Mouse (Mus musculus): ENCODE data around the gene Mob2. TPM values are rescaled to one million over a fixed set of nuclear protein-coding genes. Genes with fewer than 3 reads are reported as not detected.
A peak's percentile ranks its signal among the peaks of the same experiment; 100 is the strongest.

Gene Mob2
- 10 to 100 TPM; 45.2 to 53.5 (median 46.9) TPM for total RNA-seq (2022)

- DNase-seq (ENCODE audit: low spot score), result peak; percentile 89
Observed at GRCm38 (mm10) chr7:142060931-142061565, at the start of gene Mob2. Gene Mob2 (minus strand): TSS chr7:142061065.

GRCm38 (mm10) chr7:142104747-142105146, 43.9 kb upstream of the Mob2 start:
- DNase-seq (ENCODE audit: low spot score), result no peak

GRCm38 (mm10) chr7:142097776-142098175, 36.9 kb upstream of the Mob2 start:
- peak; percentile 72 for DNase-seq (ENCODE audit: low spot score)

DNA sequence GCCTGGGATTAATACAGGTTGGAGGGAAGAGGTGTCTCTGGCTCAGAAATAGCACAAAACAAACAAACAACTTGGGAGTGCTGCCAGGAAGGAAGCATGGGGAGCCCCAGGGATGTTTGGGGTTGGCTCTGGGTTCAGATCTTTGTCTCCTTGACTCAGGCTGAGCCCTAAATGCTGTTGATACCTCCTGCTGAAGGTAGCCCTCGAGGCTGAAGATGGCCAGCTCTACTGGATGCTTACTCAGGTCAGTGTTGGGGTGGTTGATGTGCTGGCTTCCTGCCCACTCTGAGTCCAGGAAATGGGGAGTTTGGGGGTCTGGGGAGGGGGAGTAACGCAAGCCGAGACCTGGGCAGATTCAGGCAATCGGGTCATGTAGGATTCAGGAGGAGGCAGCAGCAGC, 35.8 kb upstream of the Mob2 start:
- DNase-seq (ENCODE audit: low spot score), result no peak

- DNase-seq (ENCODE audit: low spot score), result peak; percentile 93
Observed at GRCm38 (mm10) chr7:142095183-142095931, 34.5 kb upstream of the Mob2 start, which contains the start of gene Dusp8. Gene Dusp8 (minus strand): TSS chr7:142095843.

GRCm38 (mm10) chr7:142094301-142095143, 33.7 kb upstream of the Mob2 start:
- no peak for DNase-seq (ENCODE audit: low spot score)

DNA sequence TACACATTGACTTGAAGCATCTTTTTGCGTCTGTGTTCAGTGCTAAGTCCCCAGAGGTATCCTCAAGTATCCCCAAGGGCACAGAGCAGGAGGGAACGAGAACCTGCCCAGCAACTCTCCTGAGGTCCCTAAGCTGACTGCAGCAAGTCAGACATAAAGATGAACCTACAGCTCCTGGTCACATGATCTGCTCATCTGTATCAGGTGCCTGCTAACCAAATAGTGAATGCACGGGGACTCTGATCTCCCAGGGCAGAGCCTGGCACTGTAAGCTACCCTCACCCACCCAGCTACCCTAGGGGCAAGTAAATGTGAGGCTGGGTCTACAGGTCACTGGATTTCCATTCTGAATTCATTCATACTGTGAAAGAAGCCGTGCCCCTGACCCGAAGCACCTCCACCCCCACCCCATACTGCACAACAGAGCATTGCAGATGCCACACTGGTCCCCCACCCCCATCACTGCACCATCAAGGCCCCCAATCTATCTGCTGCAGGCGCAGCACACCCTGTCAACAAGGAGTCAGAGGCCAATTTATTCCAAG, 32.9 kb upstream of the Mob2 start:
- no peak for DNase-seq (ENCODE audit: low spot score)

GRCm38 (mm10) chr7:142092991-142093390, 32.1 kb upstream of the Mob2 start:
- DNase-seq (ENCODE audit: low spot score), result no peak

DNA sequence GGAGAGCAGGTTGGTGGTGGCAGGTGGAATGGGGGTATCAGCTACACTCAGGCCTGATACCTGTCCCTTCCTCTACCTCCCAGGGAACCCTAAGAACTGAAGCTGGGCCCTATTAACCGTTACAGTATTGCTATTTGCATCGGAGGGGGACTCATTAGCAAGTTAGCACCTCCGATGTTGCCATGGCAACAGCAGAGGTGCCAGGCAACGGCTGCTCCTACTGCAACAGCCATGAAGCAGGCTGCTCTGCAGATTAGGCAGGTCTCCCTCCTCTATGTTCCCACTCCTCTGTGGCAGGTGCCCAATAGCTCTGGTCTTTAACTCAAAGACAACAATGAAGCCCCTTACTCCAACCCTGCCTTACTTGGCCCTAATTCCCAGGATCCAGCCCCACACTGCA, 31.0 kb upstream of the Mob2 start:
- DNase-seq (ENCODE audit: low spot score), result no peak

GRCm38 (mm10) chr7:142089648-142090447, 29.0 kb upstream of the Mob2 start:
- DNase-seq (ENCODE audit: low spot score), result no peak

DNA sequence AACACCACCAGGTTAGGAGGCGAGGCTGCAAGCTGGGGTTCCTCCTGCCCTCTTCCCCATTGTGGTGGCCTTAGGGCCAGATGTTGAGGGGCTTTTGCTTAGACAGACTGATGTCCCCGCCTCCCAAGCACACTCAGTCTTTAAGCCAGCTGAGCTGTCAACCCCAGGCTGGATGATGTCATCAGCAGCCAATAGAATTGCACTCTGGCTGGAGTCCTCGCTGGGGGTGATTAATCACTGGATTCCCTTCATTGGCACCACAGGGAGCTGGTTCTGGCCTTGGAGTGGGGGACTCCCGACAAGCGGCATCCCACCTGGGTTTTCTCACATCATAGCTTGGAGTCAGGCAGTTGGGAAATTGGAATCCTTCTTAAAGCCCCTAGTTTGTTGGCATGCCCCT, 28.0 kb upstream of the Mob2 start:
- no peak for DNase-seq (ENCODE audit: low spot score)

DNA sequence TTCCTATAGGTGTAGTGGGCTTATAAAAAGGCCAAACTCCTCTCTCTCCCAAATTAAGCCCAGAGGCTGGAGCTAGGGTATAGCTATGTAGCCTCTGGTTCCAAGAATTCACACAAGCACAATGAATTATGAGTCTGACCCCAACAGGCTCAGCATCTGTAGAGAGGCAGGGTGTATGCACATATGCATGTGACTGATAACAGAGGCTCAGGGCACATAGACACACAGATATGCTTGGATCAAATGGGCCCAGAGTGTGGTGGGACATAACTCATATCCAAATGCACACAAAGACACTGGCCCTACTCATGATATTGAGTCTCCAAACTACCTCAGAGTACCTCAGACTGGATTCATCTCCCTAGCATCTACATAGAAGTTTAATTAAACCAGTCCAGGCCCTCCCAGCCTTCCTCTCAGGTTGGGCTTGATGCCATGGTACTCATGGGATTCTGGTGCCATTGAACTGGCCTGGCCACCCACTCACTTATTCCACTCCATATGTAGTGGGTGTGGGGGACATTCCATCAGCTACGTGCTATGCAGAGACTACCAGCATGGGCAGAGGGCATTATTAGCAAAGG, 26.3 kb upstream of the Mob2 start:
- no peak for DNase-seq (ENCODE audit: low spot score)

DNA sequence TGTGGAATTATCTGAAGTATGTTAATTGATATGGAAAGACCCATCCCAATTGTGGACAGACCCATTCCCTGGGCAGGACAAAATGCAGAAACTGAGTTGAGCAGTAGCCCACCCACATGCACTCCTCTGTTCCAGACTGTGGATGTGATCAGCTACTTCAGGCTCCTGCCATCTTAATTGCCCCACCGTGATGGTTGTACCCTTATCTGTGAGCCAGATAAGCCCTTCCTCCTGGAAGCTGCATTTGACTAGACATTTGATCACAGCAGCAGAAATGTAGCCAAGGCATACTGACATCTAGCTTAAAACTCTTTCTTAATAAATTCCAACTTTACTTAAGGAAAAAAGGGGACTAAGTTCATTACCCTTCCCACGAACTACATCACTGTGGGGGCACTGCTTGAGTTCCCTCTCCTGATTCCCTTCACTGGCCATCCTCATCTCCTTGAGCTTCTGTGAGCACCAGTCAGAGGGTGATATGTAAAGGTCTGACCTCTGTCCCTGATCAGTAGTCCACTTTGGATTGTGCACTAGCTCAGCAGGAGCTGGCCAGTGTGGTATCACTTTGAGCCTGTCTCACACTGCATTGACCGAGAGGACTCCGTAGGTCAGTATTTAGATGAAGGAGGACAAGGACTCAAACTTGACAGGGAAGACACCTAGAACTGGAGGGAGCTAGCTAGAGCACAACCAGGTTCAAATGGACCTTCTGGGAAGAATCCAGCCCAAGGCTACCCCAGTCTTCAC, 25.5 kb upstream of the Mob2 start:
- DNase-seq (ENCODE audit: low spot score), result no peak

- peak; percentile 74 for DNase-seq (ENCODE audit: low spot score)
Observed at GRCm38 (mm10) chr7:142084820-142085219, 24.0 kb upstream of the Mob2 start.

DNA sequence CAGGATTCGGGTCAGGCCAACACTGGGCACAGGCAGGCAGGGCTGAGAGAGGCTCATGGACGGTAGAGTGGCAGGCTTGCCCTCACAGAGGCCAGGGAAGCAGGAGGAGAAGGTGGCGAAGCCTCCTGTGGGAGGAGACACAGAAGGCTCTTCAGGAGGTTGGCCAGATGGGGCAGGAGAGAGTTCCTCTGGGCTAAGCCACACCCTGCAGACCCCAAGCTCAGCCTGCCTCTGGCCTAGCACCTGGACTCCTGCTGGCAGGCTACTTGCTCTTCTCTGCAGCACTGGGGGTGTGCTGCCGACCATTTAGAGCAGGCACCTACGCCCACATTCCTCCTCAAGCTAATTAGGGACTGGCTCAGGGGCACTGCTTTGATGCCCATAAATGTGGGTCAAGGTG, 23.5 kb upstream of the Mob2 start:
- DNase-seq (ENCODE audit: low spot score), result no peak

- peak; percentile 77 for DNase-seq (ENCODE audit: low spot score)
Observed at GRCm38 (mm10) chr7:142083588-142084317, 22.9 kb upstream of the Mob2 start.

- no peak for DNase-seq (ENCODE audit: low spot score)
Observed at GRCm38 (mm10) chr7:142082607-142083006, 21.7 kb upstream of the Mob2 start.

DNA sequence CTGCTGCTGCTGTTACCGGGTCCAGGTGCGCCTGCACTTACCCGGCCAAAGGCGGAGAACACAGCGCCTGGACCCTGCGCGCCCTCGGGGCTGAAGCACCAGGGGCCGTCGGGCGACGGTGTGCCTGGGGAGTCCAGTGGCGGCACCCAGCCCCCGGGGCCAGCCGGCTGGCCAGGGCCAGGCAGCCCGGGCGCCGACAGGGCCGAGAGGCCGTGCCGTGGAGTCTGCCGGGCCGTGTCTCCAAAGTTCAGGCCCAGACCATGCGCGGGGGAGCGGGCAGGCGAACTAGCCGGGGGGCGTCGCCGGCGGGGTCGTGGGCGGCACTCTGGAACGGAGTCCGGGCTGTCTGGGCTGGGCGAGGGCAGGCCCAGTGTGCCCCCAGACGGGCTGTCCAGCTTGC, 21.3 kb upstream of the Mob2 start:
- DNase-seq (ENCODE audit: low spot score), result no peak

DNA sequence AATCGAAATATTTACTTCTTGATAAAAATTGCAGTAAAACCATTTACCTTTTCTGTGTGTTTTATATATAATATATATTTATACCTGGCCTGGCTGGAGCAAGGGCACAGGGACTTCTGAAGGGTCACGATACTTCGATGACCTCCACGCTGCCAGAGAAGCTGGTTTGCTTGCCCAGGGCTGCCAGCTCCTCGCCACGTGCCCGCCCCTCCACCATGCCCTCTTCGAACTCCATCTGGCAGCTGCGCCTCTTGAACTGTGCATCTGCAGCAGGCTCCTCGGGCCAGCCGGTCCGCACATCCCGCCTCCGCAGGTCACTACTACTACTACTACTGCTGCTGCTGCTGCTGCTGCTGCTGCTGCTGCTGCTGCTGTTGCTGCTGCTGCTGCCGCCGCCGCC, 20.9 kb upstream of the Mob2 start:
- no peak for DNase-seq (ENCODE audit: low spot score)
